Mouse (Mus musculus): ENCODE results near the gene Vav2. TPM values are rescaled to one million over a fixed set of nuclear protein-coding genes. Genes with fewer than 3 reads are reported as not detected.

The Vav2 gene
- total and polyA plus RNA-seq, 3 experiments = 3.5 to 7.2 (median 6.9) TPM

DNA sequence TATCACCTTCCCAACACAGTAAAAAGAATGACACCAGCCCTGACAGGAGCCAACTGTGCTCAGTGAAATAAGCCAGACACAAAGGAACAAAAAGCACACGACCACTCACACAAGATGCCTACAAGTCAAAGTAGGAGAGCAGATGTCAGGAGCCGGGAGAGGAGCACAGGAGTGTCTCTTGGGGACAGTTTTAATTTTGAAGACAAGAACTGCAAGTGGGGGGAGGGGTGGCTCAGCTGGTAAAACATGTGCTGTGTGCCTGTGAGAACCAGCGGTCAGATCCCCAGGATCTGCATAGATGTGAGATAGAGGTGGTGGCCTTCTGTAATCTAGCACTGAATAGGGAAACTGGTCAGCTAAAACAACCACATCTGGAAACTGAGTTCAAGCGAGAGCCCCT is 71.1 kb downstream of the Vav2 start:
- Histone ChIP-seq H3K4me3 (ENCODE audit: low read depth, low read length) (no peak overlapping the region), H3K9me3 (replicated peaks) (peaks cover 6% of the 10 kb centered on the region; the same call in 1 of the 2 replicates), H3K4me1 (ENCODE audit: insufficient read depth, low read depth, low read length) (no peaks in the 10 kb centered on the region), H3K36me3 (replicated peaks) (no peaks in the 10 kb centered on the region), H3K27me3 (ENCODE audit: insufficient read depth, low read length) (peaks cover 4% of the 10 kb centered on the region; the same call in 1 of the 2 replicates)
- no peak for DNase-seq (ENCODE audit: low spot score)
- no peak for TF ChIP-seq GATA1 (IDR thresholded peaks at IDR 0.05; ENCODE audit: borderline replicate concordance, low read length)
- TF ChIP-seq POLR2AphosphoS5 (IDR thresholded peaks at IDR 0.05; ENCODE audit: insufficient replicate concordance, low read depth, low read length) = no peak
- TF ChIP-seq CTCF (IDR thresholded peaks at IDR 0.05; ENCODE audit: low read depth, low read length) = no peak
- no peak for TF ChIP-seq TAL1 (conservative IDR thresholded peaks at IDR 0.05; ENCODE audit: low read depth, low read length)
- TF ChIP-seq GATA2 (IDR thresholded peaks at IDR 0.05; ENCODE audit: borderline replicate concordance, low read depth, low read length) = no peak
- ATAC-seq (ENCODE audit: extremely low read depth, insufficient number of reproducible peaks, low FRiP score, poor library complexity, severe bottlenecking) = no peak

DNA sequence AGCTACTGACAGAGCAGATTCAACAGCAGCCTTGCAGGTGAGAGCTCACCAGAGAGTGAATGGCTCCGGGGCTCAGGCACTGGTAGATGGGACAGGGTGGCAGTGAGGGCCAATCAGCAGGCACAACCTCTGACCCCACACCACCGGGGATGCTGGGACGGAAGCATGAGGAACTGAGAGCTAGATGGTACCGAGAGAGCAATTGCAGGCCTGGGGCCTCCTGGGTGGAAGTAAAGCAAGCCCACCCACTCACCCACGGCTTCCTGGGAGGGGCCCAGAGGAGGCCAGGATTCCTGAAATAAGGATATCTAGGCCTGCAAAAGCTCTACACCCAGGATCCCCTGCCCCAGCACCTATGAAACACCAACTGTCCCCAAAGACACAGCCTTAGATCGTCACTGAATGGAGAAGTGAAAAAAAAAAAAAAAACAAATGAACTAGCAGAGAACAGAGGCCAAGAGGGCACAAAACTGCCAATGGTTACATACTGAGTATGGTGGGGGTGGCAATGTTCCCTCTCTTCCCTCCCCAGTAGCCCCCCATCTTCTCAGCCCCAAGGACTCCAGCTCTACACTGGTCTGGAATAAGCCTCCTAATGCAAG is 72.1 kb downstream of the Vav2 start:
- TF ChIP-seq POLR2AphosphoS5 (IDR thresholded peaks at IDR 0.05; ENCODE audit: insufficient replicate concordance, low read depth, low read length) = no peak
- no peak for TF ChIP-seq CTCF (IDR thresholded peaks at IDR 0.05; ENCODE audit: low read depth, low read length)
- no peak for TF ChIP-seq GATA2 (IDR thresholded peaks at IDR 0.05; ENCODE audit: borderline replicate concordance, low read depth, low read length)
- TF ChIP-seq TAL1 (conservative IDR thresholded peaks at IDR 0.05; ENCODE audit: low read depth, low read length) = no peak
- TF ChIP-seq GATA1 (IDR thresholded peaks at IDR 0.05; ENCODE audit: borderline replicate concordance, low read length) = no peak
- DNase-seq (ENCODE audit: low spot score) (no peak), ATAC-seq (ENCODE audit: extremely low read depth, insufficient number of reproducible peaks, low FRiP score, poor library complexity, severe bottlenecking) (no peak)
- Histone ChIP-seq H3K27me3 (ENCODE audit: insufficient read depth, low read length) (peaks cover 4% of the 10 kb centered on the region; the same call in 1 of the 2 replicates), H3K9me3 (replicated peaks) (peaks cover 6% of the 10 kb centered on the region; the same call in 1 of the 2 replicates), H3K4me3 (ENCODE audit: low read depth, low read length) (no peak overlapping the region), H3K36me3 (replicated peaks) (no peaks in the 10 kb centered on the region), H3K4me1 (ENCODE audit: insufficient read depth, low read depth, low read length) (no peaks in the 10 kb centered on the region)

DNA sequence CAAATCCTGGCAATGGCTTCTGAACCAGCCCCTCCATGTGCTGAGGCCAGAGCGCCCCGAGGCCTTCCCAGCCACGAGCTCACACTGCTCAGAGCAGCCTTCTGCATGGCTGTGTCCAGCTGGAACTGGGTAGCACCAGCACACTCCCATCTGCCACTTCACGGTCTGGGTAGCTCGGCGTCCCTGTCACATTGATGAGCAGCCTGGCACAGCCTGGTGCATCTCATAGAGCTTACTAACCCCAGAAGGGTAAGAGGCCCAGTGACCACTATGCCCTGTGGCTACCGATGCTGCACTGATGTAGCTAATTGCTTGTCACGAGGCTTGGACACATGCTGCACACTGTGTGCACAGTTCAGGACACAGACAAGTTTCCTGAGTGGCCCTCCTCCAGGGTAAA is 74.1 kb downstream of the Vav2 start:
- H3K36me3 ChIP-seq (replicated peaks) = no peaks in the 10 kb centered on the region
- peaks cover 6% of the 10 kb centered on the region; the same call in 1 of the 2 replicates for H3K9me3 ChIP-seq (replicated peaks)
- TF ChIP-seq GATA2 (IDR thresholded peaks at IDR 0.05; ENCODE audit: borderline replicate concordance, low read depth, low read length) (no peak), GATA1 (IDR thresholded peaks at IDR 0.05; ENCODE audit: borderline replicate concordance, low read length) (no peak), POLR2AphosphoS5 (IDR thresholded peaks at IDR 0.05; ENCODE audit: insufficient replicate concordance, low read depth, low read length) (no peak), CTCF (IDR thresholded peaks at IDR 0.05; ENCODE audit: low read depth, low read length) (no peak), TAL1 (conservative IDR thresholded peaks at IDR 0.05; ENCODE audit: low read depth, low read length) (no peak)
- ATAC-seq (ENCODE audit: extremely low read depth, insufficient number of reproducible peaks, low FRiP score, poor library complexity, severe bottlenecking) (no peak), DNase-seq (ENCODE audit: low spot score) (no peak)
- H3K4me1 ChIP-seq (ENCODE audit: insufficient read depth, low read depth, low read length) = no peaks in the 10 kb centered on the region
- H3K27me3 ChIP-seq (ENCODE audit: insufficient read depth, low read length) = peaks cover 4% of the 10 kb centered on the region; the same call in 1 of the 2 replicates
- no peak overlapping the region for H3K4me3 ChIP-seq (ENCODE audit: low read depth, low read length)

DNA sequence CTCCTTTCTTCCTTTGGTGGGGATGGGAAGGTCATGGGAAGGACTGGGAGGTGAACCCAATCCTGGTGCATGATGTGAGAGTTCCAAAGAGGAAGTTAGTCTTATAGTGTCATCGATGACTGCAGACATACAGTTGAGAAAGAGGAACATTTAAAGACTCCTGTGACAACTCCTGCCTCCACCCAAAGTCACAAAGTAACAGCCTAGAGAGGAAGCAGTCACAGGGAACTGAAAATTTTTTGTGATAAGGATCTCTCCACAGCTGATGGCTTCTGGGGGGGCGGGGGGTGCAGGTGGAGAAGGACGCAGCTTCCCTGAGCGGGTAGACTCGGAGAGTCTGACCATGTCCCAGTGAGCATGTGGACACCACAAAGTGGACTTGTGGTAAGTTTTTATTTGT is 76.5 kb downstream of the Vav2 start:
- Histone ChIP-seq H3K4me3 (ENCODE audit: low read depth, low read length) (no peak overlapping the region), H3K4me1 (ENCODE audit: insufficient read depth, low read depth, low read length) (no peaks in the 10 kb centered on the region), H3K9me3 (replicated peaks) (peaks cover 6% of the 10 kb centered on the region; the same call in 1 of the 2 replicates), H3K36me3 (replicated peaks) (no peaks in the 10 kb centered on the region), H3K27me3 (ENCODE audit: insufficient read depth, low read length) (peaks cover 4% of the 10 kb centered on the region; the same call in 1 of the 2 replicates)
- TF ChIP-seq CTCF (IDR thresholded peaks at IDR 0.05; ENCODE audit: low read depth, low read length) = no peak
- TF ChIP-seq GATA2 (IDR thresholded peaks at IDR 0.05; ENCODE audit: borderline replicate concordance, low read depth, low read length) = no peak
- ATAC-seq (ENCODE audit: extremely low read depth, insufficient number of reproducible peaks, low FRiP score, poor library complexity, severe bottlenecking) (peak; percentile 22; the same call in 1 of the 2 replicates), DNase-seq (ENCODE audit: low spot score) (no peak)

DNA sequence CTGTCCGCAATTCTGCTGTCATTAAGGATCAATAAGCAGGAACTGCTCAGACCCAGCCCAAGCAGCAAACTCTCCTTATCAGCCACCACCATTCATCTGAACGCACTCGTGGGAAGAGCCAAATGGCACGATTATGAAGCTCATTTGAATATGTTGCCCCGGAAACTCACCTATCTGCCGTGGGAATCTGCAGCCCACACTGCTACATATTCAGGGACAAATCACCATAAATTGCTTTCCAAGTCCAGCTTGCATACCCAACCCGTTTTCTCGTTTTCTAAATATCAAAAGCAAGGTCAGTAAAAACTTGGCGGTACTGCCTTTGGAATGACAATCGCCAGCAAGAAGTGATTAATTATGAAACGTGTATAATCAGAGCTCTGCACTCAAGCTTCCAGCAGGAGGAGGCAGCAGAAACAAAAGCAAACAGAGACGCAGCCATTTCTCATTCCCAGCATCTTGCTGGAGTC is 82.8 kb downstream of the Vav2 start:
- Histone ChIP-seq H3K27me3 (ENCODE audit: insufficient read depth, low read length) (0 out of 2 replicates have a peak, but pooled peaks cover 2% of the 10 kb centered on the region), H3K4me1 (ENCODE audit: insufficient read depth, low read depth, low read length) (peaks cover 18% of the 10 kb centered on the region), H3K4me3 (ENCODE audit: low read depth, low read length) (no peak overlapping the region), H3K9me3 (replicated peaks) (no peaks in the 10 kb centered on the region), H3K36me3 (replicated peaks) (no peaks in the 10 kb centered on the region)
- peak; percentile 11 for DNase-seq (ENCODE audit: low spot score)
- peak; percentile 83 for ATAC-seq (ENCODE audit: extremely low read depth, insufficient number of reproducible peaks, low FRiP score, poor library complexity, severe bottlenecking)
- TF ChIP-seq TAL1 (conservative IDR thresholded peaks at IDR 0.05; ENCODE audit: low read depth, low read length) = no peak
- TF ChIP-seq CTCF (IDR thresholded peaks at IDR 0.05; ENCODE audit: low read depth, low read length) = no peak
- TF ChIP-seq GATA1 (IDR thresholded peaks at IDR 0.05; ENCODE audit: borderline replicate concordance, low read length) = no peak
- peak; percentile 16; the same call in 1 of the 2 replicates for TF ChIP-seq GATA2 (IDR thresholded peaks at IDR 0.05; ENCODE audit: borderline replicate concordance, low read depth, low read length)

DNA sequence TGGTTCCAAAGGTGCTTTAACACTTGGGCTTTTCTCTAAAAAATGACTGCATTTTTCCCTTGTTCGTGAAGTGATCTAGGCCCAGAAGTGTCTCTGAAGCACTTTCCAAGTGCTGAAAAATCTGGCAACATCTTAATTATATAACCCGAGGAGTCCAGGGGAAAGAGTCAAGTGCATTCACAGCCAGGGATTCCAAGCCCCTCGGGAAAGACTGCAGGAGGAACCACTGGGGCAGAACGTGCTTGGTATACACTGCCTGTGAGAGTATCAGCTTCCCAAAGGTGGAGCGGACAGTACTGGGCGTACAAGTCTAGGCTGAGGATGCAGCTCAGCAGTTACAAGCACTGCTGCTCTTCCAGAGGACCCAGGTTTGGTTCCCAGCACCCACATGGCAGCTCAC is 86.2 kb downstream of the Vav2 start:
- Histone ChIP-seq H3K36me3 (replicated peaks) (no peaks in the 10 kb centered on the region), H3K4me1 (ENCODE audit: insufficient read depth, low read depth, low read length) (peaks cover 18% of the 10 kb centered on the region), H3K4me3 (ENCODE audit: low read depth, low read length) (no peak overlapping the region), H3K27me3 (ENCODE audit: insufficient read depth, low read length) (0 out of 2 replicates have a peak, but pooled peaks cover 2% of the 10 kb centered on the region), H3K9me3 (replicated peaks) (no peaks in the 10 kb centered on the region)
- ATAC-seq (ENCODE audit: extremely low read depth, insufficient number of reproducible peaks, low FRiP score, poor library complexity, severe bottlenecking) (no peak), DNase-seq (ENCODE audit: low spot score) (no peak)
- TF ChIP-seq GATA2 (IDR thresholded peaks at IDR 0.05; ENCODE audit: borderline replicate concordance, low read depth, low read length) = no peak
- TF ChIP-seq CTCF (IDR thresholded peaks at IDR 0.05; ENCODE audit: low read depth, low read length) = no peak
- no peak for TF ChIP-seq GATA1 (IDR thresholded peaks at IDR 0.05; ENCODE audit: borderline replicate concordance, low read length)
- no peak for TF ChIP-seq POLR2AphosphoS5 (IDR thresholded peaks at IDR 0.05; ENCODE audit: insufficient replicate concordance, low read depth, low read length)
- TF ChIP-seq TAL1 (conservative IDR thresholded peaks at IDR 0.05; ENCODE audit: low read depth, low read length) = no peak
